Mouse (Mus musculus): Measurements from ENCODE around the gene Mtfp1.

DNA sequence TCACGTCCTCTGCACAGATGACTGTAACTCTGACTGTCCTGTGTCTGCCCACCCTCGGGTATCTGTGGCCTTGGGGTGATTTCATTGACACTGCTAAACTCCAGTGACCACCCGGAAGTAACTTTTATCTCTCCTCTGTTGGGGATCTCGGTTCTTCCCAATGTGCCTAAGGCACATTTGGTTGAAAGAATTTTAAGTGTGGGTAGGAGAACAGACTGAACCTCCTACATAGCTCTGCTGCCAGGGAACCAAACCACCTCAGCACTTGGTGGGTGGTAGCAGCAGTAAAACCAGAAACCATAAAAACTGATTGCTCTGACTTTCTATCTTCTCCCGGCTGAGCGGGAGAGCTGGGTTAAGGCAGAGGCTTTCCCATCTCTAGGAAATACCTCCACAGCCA lies 10.2 kb upstream of the Mtfp1 start:
- TF ChIP-seq CTCF (conservative IDR thresholded peaks at IDR 0.05; ENCODE audit: low read length): no peak
- TF ChIP-seq NANOG (IDR thresholded peaks at IDR 0.05; ENCODE audit: borderline replicate concordance, low read length): no peak

Data from E14TG2a.4 (cell line).